Mouse (Mus musculus) hematopoietic stem cell, adult 5-6 weeks (primary cell): ENCODE data around the gene Slamf9. TPM values are rescaled to one million over a fixed set of nuclear protein-coding genes. Genes with fewer than 3 reads are reported as not detected.
A peak's percentile ranks its signal among the peaks of the same experiment; 100 is the strongest.

Experiments
- ATAC-seq, 2 experiments: fragments of 125-278 bp in 1 of 2; replicated peaks in 1 of 2; 2 replicates each; pipeline ENCODE4 v1.8.0; 2016 to 2017; ENCODE audit warnings: inconsistent platforms in 2 of 2, mild to moderate bottlenecking in 2 of 2, moderate number of reproducible peaks in 2 of 2, low read depth in 1 of 2, moderate TSS enrichment in 1 of 2; ENCODE audit not compliant: low FRiP score in 2 of 2, poor library complexity in 2 of 2, severe bottlenecking in 2 of 2, insufficient read depth in 1 of 2, low TSS enrichment in 1 of 2
- total RNA-seq: library from RNA; stranded (forward); fragments of 172-1452, 232-1000 nt; gene quantifications from 2 replicates; pipeline ENCODE4 v1.2.3, GENCODE M21; 2017

Slamf9 gene
- total RNA-seq, 1 experiment from 2014 or later: not detected

GRCm38 (mm10) chr1:172456001-172456677 lies 19.0 kb upstream of the Slamf9 start:
- ATAC-seq: peak; percentile 46 to 57; a peak in 3 of 4 replicates

- no peak for ATAC-seq
Observed at GRCm38 (mm10) chr1:172457196-172457595, 18.0 kb upstream of the Slamf9 start.

- ATAC-seq: no peak
Observed at GRCm38 (mm10) chr1:172458041-172458440, 17.1 kb upstream of the Slamf9 start.

- no peak for ATAC-seq
Observed at GRCm38 (mm10) chr1:172461602-172462001, 13.6 kb upstream of the Slamf9 start.

GRCm38 (mm10) chr1:172462534-172462933 lies 12.6 kb upstream of the Slamf9 start:
- ATAC-seq: no peak

- peak; percentile 29 to 69 for ATAC-seq
Observed at GRCm38 (mm10) chr1:172463387-172464333, 11.5 kb upstream of the Slamf9 start.

GRCm38 (mm10) chr1:172468301-172468877 lies 6.8 kb upstream of the Slamf9 start:
- ATAC-seq: no peak

- no peak for ATAC-seq
Observed at GRCm38 (mm10) chr1:172469373-172469772, 5.8 kb upstream of the Slamf9 start.

GRCm38 (mm10) chr1:172469810-172470448 lies 5.2 kb upstream of the Slamf9 start:
- no peak for ATAC-seq

- no peak for ATAC-seq
Observed at GRCm38 (mm10) chr1:172472909-172473308, 2.2 kb upstream of the Slamf9 start.

GRCm38 (mm10) chr1:172474196-172474595 lies 962 bp upstream of the Slamf9 start:
- no peak for ATAC-seq

GRCm38 (mm10) chr1:172478020-172478419 lies 2.9 kb downstream of the Slamf9 start:
- ATAC-seq: peak; percentile 27 to 47; a peak in 3 of 4 replicates

- no peak for ATAC-seq
Observed at GRCm38 (mm10) chr1:172480376-172480775, 5.2 kb downstream of the Slamf9 start.

GRCm38 (mm10) chr1:172481111-172481510 lies 6.0 kb downstream of the Slamf9 start:
- no peak for ATAC-seq

GRCm38 (mm10) chr1:172481540-172482280 lies 6.6 kb downstream of the Slamf9 start, which contains the start of gene Igsf9:
Igsf9 (plus strand) TSS chr1:172481788.
- peak; percentile 90 to 92 for ATAC-seq

GRCm38 (mm10) chr1:172482518-172483360 lies 7.6 kb downstream of the Slamf9 start:
- no peak for ATAC-seq
